Mouse (Mus musculus) megakaryocyte, adult 5-6 weeks (primary cell): ENCODE results near the gene Kalrn. TPM values are rescaled to one million over a fixed set of nuclear protein-coding genes. Genes with fewer than 3 reads are reported as not detected.
"Not testable (repeated sequence)": the region's sequence is repeated elsewhere in the genome, so short reads cannot be mapped to it uniquely, and the experiment has no call there.

Experiments used
- ATAC-seq: 2 replicates; pipeline ENCODE4 v1.8.0; 2016; ENCODE audit warnings: mild to moderate bottlenecking, inconsistent platforms; ENCODE audit not compliant: poor library complexity, severe bottlenecking
- total RNA-seq, 2 experiments: library from RNA; stranded (forward) in 1 of 2; stranded (reverse) in 1 of 2; fragments of 153-499, 151-499 nt in 1 of 2; fragments of 221-1000, 200-1000 nt in 1 of 2; gene quantifications; 2 replicates each; pipeline versions ENCODE4 v1.2.3 to v1.2.4; 2015 to 2017

Kalrn gene
- total RNA-seq, 2 experiments from 2014 or later = 0.81 to 1.2 TPM

DNA sequence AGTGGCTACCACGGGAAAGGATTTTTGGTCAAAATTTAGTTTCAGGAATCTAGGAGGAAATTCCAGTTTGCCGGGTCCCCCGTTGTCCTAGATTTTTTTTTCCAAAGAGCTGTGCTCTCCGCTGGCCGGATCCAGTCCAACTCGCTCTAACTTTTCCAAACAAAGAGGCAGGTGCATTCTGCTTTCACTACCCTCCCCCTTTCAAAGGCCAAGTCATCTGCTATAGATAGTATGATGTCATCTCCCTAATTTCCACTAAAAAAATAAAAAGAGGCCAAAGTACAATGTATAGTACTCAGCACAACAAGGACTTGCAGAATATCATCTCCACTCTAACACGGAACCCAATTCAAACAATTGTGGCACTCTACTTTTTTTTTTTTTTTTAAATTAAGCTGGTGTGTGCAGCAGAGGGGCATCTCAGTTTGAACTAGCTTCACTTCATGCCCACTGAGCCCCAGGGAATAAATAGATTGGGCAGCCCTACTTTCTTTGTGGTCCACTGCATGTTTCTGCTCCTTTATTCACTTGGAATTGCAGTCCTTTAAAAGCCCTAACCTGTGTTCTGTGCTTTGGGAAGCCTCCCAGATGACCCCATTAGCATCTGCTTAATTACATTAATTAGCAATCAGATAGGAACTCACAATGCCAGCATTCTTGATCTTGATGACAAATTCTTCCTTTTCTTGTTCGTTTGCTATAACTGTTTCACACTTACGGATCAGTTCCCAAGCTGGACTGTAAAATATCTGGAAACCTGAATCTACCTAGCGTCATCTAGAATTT is 489.0 kb downstream of the Kalrn start:
- ATAC-seq = no peak

DNA sequence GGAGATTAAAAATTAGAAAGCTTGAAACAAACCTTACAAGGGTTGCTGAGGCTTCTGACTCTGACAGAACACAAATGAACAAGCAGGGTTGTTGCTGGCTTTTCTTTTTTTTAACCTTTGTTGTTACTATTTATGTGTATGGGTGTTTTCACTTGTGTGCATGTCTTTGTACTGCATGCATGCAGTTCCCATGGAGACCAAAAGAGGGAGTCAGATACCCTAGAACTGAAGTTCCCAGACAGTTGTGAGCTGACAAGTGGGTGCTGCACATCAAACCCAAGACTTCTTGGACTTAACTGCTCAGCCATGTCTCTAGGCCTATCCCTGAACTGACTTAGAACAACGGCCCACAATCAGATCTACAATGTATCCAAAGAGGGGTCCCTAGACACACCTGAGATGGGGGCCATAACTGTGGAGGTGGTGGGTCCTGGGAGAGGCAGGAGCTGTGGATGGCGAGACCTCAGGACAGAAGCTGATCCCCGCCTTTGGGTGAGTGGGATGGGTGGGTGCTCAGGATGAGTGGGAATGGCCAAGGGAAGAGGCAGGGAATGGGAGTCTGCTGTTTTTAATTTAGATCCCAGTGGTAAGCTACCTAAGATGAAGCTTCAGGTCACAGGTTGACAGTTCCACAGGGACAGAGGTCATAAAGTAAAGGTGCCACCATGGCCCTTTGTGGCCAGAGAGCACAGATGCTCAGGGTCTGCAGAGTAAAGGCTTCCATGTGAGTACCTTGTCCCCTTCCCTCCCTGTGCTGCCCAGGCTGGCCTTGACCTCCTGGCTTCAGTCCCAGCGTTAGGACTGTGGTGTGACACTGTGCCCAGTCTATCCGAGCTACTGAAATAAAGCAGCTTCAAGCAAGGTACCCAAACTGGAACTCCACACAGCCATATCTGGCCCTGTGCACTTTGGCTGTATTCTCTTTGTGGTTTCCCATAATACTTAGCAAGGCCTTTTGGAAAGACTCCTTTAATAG is 490.6 kb downstream of the Kalrn start:
- no peak for ATAC-seq

DNA sequence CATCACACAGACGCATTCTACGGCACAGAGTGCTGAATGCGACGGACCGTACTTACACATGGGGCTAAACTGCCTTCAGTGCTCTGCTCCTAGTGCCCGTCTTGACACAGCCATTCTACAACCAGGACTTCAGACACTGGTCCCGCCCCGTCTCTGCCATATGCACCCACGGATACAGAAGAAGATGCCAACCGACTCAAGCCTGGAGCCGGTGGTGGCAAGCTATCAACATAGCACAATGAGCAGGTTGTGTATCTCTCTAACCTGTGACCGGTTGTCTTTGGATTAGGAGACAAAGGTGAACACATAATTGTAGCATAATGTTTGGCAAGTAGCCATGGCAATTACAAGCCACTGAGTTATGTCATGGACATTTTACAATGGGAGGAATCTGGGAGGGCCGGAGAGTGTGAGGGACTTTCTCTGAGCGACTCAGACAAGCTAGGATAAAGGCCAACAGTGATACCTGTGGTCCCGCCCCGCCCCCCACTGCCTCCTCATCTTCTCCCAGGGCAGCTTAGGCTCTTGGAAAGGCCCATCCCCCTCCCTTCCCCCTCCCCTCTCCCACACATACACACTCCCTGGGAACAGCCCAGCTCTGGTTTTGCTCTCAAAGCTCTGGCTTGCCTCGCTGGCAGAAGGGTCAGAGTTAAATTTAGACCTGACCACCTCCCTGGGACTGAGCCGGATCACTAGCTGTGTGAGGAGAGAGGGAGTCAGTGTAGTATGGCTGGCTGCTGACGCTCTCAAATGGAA is 491.5 kb downstream of the Kalrn start:
- ATAC-seq = no peak

DNA sequence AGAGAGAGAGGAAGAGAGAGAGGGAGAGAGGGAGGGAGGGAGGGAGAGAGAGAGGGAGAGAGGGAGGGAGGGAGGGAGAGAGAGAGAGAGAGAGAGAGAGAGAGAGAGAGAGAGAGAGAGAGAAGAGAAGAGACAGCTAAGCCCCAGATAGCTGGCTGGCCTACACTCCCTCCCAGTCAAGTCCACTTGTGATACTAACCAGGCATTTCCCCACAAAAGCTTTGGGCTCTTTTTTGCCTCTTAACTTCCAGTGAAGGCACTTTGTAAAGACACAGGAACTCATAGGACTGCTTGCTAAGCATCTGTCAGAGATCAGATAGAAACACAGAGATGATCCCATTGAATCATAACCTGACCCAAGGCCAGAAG is 492.0 kb downstream of the Kalrn start:
- not testable (repeated sequence) for ATAC-seq

DNA sequence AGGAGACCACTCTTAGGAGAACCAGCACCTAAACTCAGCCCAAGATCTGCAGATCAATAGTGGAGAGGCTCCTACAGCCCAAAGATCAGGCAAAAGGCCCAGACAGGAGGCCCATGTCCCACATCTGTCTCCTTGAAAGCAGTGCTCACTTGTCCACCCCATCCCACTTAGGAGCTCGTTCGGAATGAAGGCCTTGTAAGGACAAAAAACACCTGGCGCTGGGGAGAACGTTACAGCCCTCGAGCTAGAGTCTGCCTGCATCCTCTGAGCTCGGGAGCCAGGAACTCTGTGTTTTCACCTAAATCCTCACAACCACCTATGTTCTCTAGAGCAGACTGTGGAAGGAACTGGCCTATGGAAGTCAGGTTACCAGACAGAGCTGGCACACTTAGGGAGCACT is 492.5 kb downstream of the Kalrn start:
- ATAC-seq = no peak

DNA sequence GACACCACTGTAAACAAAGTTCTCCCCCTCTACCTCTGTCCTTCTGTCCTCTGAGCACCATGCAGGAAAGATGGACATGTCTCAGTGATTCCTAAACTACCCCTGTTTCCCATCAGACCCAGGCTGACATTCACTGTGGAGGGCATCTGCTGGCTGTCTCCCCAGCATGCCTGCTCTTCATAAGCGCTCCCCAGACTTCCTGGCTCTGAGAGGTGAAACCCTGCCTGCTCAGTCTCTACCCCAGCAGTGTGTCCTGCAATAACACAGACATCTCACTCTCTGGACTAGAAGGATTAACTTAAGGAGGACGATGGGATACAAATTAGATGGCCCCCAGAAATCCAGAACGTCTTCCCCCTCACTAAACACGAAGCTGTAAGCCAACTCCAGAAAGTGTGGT is 493.8 kb downstream of the Kalrn start:
- no peak for ATAC-seq

DNA sequence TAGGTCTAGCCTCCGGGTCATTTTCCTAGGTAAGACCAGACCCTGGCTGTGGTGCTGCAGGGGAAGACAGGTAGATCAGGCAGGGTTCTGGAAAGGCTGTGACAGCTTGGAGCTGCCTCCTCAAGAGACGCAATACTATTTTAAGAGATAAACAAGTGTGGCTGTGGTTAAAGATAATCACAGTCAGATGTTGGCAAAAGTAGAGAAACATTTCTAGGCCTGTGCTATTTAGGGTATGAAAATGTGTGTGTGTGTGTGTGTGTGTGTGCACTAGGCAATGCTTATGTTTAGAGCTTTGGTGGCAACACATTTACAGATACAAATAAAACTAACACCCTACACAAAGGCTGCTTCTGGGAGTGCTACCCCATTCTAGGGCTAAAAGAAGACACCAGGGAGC is 494.6 kb downstream of the Kalrn start:
- ATAC-seq = no peak

DNA sequence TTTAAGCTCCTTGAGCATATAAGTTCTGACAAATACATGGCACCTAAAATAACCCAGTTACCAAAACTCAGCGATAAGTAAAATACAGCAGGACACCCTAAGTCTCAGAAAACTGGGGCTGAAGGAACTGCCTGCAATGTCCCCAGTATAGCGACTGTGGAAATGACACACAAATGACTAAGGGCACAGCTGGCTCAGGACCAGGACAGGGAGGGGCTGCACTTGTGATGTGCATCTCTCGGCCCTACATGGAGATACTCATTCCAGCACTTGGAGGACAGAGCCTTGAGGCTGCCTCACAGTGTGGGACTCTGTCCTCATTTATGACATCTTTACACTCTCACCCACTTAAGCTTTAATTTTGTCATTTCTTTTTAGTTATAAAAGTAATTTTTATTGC is 497.2 kb downstream of the Kalrn start:
- no peak for ATAC-seq

DNA sequence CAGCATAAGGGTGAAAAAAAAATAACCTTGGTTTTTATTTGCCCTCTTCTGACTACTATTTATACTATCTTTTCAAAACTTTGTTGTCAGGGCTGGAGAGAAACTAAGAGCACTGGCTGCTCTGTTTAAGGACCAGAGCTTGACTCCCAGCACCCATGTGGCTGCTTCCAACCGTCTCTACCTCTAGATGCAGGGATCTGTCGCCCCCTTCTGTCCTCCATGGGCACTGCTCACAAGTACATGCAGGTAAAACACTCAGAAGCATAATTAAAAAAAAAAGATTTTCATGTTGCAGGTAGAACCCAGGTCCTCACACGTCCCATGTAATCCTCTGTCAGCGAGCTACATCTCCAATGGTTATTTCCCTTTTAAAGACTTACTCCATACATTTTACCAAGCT is 499.4 kb downstream of the Kalrn start:
- ATAC-seq = no peak

DNA sequence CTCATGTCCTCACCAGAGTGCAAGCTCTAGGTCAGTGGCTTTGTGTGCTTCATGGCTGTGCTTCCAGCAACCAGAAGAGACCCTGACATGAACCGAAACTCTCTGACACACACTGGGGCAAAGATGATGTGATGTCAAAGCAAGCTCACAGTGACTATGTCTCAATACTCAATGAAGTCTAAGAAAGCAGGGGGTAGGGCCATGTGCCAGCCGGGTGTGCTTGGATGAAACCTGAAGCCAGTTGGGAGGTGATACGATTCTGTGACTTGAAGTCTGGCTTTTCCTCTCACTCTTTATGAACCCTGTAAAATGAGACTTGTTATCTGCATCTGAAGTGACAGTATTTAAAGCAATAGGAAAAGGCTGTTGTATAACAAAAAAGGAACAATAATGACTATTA is 501.2 kb downstream of the Kalrn start:
- ATAC-seq = no peak

DNA sequence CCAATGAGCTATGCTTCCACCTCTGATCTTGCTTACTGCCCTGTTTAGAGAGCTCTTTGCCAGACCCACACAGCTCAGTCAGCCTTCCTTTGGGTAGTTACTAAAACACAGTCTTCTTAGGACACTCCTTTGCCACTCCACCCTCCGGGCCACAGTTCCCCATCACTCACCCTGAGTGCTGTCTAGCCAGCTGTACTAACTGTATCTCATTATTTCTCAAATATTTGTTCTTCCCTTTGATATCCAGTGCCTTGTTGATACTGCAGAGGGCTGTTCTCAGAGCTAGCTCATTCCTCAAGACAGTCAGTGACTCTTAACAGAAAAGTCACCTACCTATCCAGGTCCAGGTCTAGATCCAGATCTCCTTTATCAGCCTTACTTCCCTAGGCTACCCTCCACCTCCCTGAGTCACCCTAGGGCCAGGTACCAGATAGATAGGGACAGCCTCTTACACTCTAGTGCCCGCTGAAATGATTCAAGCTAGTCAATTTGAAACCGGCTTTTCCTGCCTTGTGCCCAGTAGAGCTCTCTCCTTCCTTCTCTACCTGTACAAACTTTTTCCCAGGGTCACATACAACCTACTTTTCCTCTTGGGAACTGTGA is 502.0 kb downstream of the Kalrn start:
- no peak for ATAC-seq

DNA sequence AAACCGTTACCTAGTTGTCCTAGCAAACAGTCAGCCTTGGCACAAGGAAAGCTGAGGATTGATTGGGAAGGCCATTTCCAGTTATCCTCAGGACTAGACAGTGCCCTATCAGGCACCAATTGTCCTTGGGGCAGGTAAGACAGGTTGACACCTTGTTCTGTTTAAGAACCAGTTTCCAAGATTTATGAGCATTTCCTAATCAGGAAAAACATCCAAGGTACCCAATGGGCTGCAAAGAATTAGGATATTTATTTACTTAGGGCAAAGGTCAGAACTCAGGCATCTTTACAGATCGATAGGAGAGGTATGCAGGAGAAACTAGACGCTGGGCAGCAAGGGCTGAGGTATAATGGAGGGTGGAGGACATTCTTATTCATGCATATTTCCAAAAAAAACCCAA is 503.9 kb downstream of the Kalrn start:
- no peak for ATAC-seq

DNA sequence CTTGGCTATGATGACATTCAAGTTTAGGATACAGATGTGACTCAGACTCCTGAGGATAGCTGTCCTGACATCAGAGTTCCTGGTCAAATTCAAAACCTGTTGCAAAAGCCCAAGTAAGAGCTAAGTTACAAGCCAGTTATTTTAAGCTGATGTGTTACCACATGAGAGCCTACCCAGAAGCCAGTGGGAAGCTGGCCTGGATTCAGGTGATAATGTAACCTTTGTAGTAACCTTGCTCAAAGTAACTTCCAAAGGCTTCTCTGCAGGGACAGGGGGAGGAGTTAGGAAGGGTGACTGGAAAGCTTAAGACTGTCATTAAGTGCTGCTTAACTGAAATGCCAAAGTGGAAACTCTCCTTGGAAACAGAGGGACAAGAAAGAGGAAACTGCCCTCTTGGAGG is 506.4 kb downstream of the Kalrn start:
- ATAC-seq = no peak

DNA sequence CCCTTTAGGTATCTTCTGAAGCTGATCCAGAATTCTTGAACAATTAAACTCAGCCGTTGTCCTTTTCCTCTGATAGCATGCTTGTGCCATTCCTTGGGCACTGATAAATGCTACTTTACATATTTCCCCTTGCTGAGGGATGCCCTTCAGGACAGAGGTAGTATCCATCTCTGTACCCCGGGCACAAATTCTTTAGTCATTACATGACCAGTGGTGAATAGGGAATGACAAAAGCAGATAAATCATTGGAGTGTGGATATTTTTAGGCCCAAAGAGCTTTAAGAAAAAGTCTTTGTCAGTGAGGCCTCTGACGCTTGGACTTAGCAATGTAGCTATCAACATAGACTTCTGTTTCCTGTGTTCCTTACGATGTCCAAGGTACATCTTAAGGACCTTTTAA is 507.0 kb downstream of the Kalrn start:
- ATAC-seq = no peak

DNA sequence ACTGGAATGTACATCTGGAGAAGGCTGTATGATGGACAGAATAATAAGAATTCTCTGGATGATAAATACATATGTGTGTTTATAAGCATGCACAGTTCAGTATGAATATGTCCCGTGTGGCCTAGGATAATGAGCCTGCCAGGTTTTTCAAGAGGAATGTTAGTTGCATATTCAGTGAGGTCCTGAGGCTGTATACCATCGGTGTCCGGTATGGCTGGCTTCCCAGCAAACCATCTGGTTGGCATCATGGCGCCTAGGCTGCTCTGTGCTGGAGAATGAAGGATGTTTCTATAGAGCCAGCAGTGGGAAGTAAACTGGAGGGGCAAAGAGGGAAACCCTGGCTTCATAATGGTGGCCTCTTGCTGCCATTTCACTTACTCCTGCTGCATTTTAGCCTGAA is 510.0 kb downstream of the Kalrn start:
- ATAC-seq = no peak

DNA sequence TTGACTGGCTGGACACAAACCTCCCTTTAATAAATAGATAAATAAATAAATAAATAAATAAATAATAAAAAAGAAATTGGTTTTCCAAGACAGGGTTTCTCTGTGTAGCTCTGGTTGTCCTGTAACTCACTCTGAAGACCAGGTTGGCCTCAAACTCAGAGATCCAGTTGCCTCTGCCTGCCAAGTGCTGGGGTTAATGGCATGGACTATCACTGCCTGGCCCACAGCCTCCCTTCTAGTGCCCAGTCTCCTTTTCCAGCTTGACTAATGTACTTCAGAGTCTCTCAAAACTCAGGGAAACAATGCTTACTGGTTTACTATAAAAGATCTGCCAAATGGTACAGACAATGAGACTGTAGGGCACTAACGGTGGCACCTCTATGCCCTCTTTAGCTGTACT is 511.7 kb downstream of the Kalrn start:
- ATAC-seq = no peak

DNA sequence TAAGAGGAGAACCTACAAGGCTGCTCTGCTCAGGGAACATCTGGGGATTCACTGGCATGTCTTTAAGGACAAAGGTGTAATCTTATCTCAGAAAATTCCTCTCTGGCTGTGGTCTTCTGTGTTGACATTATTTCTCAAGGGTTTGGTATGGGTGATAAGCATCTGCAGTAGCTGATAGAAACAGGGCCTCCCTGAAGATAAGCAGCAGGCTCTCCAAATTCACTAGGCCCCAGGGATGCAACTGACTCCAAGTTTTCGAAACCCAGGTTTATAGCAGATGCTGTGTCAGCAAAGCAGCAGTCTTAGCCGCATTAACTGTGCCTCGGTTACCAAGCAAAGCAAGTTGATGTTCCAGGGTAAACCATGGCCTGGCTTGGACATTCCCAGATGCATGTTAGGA is 514.7 kb downstream of the Kalrn start:
- ATAC-seq = no peak

DNA sequence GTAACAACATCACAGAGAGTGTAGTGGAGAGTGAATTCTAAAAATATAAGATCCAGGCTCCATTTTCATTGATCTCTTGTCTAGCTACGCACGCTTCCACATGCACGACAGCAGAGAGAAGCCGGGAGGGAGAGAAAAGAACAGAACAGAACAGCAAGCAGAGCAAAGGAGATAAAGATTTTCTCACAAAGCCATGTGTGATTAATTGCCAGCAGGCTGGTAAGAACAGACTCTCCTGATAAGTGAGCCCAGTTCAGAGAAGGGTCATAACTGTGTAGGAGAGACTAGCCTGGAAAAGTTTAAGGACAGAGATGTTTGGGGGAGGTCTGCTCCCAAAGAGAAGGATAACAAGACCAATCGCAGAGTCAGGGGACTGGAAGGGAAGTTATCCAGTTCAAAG is 515.9 kb downstream of the Kalrn start:
- ATAC-seq = no peak

DNA sequence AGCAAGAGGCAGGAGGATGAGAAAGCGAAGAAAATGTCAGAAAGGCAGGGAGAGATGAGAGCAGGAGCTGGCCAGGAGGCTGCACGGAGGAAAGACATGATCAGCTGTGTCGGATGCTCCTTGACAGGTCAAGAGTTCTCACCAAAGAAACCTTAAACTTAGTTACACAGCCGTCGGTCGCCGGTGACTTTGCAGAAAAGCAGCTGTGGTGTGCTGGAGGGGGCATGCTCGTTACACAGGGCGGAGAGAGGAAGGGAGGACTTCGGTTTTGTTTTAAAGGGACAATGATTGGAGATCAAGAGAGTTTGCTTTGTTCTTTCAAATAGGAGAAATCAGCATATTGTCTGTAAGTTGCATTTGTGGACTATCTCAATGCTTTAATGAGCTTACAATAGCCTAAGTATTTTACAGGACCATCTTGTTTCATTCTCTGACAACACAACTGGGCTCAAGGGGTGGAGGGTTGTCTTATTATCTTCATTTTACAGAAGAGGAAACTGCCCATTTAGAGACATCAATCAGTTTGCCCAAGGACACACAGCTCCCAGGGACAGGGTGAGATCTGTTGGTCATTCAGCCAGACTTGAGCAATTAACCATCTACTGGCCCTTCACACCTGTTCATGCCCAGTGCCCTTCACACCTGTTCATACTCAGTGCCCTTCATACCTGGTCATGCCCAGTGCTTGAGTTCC is 516.8 kb downstream of the Kalrn start:
- no peak for ATAC-seq

DNA sequence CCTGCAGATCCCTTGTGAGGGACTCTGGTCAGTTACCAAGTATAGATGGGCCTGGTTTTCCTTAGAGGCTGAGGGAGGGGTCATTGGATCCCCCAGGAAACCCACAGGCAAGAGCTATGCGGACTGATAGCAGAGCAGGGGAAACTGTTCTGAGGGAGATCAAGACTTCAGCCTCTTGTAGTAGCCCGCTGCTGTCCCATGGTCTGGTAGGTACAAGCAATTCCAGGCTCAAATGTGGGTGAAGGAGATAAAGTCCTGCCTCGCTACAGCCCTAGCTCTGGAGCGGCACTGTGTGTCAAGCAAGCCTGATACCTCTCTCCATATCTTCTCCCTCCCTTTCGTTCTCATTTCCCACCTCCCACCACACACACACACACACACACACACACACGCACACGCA is 523.2 kb downstream of the Kalrn start:
- ATAC-seq = no peak; the same call in 1 of the 2 replicates
